Mouse (Mus musculus) CD4-positive helper T cell, adult 2 months (primary cell): ENCODE results near the gene Eef1g.
"Not testable (repeated sequence)": the region's sequence is repeated elsewhere in the genome, so short reads cannot be mapped to it uniquely, and the experiment has no call there.

Experiments
- DNase-seq: peaks from one replicate; pipeline ENCODE4 v3.0.0-alpha.2; 2012; ENCODE audit warnings: low read depth, missing footprints, low spot score

The Eef1g gene

DNA sequence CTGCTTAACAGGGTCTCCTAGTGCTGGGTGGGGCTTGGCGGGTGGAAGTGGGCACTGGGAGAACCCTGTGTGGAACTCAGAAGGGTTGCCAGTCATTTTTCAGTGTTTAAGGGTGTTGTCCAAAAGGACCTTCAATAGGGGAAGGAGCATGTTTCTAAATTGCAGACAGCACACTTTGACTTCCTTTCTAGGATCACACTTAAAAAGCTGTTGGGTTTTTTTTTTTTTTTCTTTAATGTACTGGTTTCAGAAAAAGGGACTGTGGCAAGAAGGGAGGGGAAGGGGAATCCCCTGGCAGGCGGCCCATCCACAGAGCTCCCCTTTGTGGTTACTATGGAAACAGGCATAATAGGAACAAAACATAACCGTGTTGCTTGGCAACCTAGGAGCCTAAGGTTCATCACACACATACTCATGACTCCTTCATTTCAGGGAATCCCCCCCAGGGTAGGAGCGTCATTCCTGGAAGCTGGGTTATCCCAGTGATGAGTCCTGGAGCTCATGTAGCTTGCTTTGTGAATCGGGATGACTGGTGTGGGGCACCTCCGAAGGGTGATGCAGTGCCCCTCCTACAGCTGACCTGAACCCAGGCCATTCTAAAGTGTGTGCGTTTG is 17.5 kb downstream of the Eef1g start:
- DNase-seq: peak; percentile 99

DNA sequence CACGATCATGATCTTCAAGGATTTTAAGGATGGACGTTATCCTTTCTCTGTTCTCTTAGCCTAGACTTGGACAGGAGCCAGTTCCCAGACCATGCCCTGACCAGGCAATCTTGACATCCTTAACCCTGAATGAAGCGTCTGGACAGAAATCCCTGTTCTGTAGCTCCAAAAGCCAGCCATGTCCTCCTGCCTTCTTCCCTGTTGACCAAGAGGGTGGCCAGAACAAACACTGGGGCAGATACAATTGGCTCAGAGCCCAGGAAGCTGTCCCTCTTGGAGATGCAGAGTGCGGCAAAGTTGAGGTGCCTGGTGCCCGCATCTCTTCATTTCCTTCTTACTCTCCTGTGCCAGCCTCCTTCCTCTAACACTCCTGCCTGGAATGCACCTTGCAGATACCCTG is 19.1 kb downstream of the Eef1g start:
- DNase-seq: no peak

DNA sequence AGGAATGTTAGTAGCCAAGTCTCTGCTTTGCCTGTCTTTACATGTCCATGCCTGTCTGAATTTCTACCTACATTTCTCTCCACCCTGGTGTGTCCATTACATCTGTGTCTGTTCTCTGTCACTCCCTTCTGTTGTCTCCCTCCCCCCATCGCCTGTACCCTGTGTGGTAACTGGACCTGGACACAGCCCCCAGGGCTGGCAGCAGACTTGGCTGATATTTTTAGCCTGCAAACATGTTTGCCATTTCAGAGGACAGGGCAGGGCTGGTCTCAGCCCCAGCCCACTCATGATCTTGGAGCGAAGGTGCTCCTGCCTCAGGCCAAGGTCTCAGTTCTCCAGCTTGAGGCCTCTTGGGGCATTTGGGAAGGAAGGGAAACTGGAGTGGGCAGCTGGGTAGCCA is 21.0 kb downstream of the Eef1g start:
- no peak for DNase-seq

DNA sequence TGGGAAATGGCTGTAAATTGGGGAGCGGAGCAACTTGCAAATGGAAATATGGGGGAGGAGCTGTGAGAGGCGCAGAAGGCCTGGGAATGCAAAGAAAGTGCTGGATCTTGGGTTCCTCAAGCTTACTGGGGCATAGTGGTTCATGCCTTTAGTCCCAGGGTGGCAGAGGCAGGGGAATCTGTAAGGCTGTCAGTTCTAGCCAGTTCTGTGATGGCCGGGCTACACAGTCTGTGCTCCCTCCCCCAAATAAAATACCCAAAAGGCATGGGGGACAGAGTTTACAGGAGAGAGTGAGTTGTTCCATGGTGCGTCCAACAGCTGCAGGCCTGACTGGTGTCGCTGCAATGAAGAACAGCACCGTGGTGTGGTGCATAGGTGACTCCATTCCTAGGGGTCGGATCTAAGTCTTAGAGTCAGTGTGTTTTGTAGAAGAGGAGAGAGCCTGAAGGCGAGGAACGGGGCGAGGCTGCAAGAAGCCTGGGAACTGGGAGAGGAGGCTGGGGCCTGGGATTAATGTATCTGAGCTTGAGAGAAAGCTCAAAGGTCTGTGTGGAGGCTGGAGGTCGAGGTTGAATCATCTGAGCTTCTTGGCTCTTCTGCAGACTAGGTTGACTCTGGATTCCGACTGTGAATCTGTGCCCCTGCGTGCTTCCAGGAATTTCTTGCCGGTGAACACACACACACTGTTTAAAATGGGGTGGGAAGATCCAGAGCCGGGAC is 21.7 kb downstream of the Eef1g start:
- no peak for DNase-seq

DNA sequence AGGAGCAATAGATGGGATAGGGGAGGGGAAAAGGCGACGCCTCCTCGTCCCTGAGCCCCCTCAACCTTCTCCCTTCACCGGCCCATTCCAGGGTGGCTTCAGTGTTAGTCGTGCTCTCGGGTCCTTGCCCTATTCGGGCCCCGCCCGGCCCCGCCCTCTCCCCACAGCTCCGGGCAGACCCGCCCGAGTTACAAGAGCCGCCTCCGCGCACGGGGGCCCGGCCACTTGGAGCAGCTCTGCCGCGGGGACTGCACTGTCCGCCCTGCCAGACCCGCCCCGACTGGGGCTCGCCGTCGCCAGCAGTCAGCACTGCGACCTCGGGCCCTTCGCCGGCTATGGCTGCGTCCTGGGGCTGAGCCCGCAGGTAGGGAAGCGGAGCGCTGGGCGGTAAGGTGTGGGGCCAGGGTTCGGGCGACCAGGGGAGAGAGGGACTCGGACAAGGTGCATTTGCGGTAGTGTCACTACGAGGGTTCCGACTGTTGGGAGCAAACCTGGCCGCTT is 22.3 kb downstream of the Eef1g start, which contains the start of gene Ahnak:
Gene Ahnak (plus strand): TSS at position 219 of the 501 bp plus-strand sequence.
- DNase-seq: peak; percentile 77

DNA sequence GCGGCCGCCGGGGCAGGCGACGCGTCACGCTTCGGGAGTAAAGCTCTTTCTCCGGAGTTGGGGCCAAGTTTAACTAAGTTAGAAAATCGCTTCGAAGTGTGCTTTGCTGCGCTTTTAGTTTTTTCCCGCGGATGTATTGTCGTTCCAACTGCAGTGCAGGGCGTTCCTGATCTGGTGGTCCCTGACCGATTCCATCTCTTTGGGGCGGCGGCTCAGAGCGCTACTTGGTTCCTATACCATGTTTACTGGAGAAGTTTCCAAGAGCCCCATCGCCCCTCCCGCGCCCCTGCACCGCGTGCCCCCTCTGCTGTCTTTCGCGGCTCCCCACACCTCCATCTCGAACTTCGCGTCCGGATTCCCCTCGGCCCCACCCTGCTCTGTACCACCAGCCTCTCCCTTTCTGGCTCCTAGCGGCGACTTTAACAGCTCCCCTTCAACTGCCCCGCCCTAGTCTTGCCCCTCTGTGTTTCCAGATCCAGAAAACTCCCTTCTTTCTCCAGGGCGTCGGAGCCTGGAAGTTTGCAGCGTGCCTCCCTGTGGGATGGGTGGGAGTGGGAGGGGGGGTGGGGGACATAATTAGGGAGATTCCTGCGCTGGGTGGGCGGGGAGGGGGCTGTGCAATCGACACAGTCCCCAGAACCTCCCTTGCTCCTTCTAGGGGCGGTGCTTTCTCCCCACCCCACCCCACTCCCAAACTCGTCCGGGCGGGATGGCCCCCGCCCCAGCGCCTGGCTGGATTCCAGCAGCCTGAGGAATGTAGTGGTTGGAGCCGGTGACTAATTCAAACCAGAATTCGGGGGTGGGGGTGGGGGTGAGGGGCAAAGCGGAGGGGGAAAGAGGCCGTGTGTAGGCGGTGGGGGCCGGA is 23.0 kb downstream of the Eef1g start:
- DNase-seq: peak; percentile 77

DNA sequence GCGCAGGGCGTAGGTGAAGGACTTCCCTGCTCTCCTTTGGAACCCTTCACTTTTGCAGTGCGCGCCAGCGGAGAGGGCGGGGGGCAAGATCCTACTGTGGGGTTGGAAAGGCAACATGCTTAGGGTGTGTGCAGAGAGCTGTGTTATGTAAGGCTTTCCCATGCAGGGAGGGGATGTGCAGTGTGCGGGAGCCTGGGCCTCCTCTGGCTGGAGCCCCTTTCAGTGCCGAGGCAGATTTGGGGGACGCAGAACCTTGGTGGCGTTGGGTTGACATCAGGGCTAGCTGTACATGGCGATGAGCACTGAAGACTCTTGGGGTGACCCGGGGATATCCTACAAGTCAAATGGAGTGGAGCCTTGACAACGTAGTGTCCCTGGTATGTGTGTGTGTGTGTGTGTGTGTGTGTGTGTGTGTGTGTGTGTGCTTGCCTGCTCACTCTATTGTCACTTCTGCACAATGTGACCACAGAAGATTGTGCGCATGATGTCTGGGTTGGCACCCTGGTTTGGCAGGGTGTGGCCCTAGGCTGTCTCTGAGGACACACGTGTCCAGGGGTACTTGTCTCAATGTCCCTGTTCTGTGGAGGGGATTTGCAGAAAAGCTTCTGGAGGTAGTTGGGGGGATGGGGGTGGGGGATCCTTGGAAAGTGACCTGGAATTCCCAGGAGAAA is 23.7 kb downstream of the Eef1g start:
- peak; percentile 80 for DNase-seq

DNA sequence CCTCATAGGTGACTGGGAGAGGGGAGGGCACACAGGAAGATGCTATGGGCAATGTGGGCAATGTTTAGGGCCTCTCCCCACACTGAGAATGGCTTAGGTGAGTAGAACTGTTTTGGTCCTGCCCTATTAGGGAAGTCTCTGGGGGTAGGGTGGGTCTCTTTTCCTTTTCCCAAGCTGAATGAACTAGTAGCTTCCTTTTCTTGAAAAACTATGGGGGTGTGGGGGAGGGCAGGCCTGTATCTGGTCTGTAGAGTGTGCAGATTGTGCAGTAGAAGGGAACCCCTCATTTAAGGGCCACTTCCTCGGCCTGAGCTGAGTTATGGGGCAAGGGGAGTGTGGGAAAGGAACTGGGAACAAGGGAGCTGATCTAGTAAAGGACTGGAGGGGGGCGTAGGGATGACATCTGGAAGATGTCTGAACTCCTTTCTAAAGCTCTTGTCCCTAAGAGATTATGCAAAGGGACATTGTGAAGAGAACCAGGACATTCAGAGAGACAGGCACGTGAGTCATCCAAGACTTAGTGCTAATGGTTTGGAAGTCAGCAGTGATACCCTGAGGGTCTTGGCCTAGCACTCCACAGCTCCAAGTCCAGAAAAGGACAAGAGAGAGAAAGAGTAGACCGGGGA is 24.5 kb downstream of the Eef1g start:
- peak; percentile 31 for DNase-seq

DNA sequence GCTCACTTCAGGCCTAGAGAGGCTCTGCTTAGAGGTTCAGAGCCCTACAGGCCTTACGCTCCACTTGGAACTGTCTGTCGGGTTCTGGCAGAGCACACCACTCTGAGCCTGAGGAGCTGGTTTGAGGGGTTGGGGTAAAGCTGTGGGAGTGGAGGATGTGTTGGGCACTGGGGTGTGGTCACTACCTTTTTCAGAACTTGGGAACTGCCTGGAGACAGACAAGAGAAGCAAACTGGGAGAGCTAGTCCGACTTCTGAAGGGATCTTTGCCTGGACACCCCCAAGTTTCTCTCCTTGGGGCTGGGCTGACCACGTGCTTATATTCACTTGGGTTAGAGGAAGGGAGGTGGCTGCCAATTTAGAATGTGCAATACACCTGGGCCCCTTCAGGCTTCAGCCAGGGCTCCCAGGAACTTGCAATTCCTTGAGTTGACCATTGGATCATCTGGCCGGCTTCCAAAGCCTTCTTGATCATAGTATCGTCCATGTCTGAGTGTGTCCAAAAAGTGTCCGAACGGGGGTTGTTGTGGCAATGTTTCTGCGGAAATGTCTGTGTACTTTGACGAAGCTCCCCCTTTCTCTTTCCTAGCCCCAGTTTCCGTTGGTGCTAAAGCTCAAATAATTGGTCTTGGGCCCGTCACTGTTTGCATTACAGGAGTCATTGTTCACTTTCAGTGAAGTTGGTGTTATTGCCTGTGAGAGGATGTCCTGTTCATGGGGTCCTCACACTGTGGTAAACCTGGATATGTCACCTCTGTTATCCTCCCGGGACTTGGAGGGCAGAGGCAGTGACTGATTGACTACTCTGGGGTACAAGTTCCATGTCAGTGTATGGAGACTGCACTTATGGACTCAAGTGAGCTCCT is 25.3 kb downstream of the Eef1g start:
- DNase-seq: peak; percentile 29

DNA sequence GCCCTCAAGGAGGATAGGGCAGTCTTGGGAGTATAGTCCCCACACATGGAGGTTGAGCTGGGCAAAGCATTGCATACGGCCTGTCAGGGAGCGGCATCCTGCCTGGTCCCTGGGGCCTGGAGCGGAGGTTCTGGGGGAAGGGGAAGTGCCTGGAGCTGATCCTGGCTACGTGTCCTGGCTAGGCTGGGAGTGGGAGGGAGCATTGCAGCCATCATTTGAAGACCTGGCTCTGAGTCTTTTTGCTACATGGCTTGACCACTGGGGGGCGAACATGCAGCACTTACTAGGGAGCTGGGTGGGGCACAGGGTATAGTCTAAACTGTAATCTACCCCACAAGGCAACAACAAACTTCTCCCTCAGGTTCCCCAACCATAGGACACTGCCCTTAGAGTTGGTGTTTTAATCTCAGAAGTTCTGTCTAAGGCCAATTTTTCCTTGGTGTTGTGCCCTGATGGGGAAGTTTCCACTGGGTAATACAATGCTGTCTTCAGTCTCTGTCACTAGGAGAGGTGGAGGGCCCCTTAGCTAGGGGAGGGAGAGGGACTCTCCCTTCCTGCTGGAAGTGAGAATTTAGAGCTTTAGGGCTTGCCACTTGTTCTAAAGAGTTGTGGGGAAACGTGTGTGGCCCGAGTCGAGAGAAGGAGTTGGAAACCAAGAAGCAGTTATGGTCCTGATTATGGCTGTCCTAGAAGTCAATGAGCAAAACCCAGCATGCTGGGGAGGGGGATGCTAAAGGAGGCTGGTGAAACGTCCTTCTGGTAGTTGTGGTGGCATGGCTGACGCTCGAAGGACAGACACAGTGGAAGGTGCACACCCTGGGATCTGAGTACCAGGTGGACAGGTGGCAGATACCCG is 26.2 kb downstream of the Eef1g start:
- peak; percentile 81 for DNase-seq

DNA sequence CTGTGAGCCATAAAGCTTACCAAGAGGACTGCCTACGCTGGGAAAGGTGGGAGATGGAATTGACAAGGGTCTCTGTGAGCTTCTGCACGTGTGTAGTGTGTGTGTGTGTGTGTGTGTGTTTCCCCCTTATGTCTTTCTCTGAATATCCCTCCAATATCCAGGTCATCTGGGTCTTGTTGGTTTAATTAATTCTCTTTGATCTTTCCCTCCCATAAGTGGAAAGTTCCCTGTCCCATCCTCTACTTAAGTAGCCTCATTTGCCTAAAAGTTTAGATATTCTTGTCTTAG is 26.7 kb downstream of the Eef1g start:
- DNase-seq: no peak

DNA sequence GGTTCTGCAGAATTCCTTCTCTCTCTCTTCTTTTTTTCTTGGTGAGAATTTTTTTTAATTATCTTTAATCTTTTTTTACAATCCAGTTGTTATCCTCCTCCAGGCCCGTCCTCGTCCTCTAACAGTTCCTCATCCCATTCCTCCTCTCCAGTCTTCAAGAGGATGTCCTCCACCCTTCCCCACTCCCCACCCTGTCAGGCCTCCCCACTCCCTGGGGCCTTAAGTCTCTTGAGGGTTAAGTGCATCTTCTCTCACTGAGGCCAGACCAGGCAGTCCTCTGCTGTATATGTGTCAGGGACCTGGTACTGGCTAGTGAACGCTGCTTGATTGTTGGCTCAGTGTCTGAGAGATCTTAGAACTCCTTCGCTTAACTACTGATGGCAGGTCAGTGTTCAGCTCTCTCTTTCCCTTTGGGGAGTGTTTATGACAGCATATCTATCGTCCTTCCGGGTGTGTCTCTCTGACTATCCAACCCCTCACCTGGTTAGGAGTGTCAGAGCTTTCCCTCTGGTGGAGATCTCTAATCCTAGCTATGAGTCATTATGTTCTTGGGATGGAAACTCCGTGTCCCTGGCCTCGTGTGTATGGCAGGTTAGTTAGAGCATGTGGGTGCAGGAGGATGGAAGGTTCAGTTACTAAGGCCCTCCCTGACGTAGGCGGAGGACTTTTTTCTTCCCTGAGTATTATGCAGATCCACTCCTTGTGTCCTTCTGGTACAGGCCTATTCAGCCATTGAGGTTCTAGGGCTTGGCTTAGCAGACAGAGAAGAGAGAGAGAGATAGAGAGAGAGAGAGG is 28.2 kb downstream of the Eef1g start:
- peak; percentile 34 for DNase-seq

DNA sequence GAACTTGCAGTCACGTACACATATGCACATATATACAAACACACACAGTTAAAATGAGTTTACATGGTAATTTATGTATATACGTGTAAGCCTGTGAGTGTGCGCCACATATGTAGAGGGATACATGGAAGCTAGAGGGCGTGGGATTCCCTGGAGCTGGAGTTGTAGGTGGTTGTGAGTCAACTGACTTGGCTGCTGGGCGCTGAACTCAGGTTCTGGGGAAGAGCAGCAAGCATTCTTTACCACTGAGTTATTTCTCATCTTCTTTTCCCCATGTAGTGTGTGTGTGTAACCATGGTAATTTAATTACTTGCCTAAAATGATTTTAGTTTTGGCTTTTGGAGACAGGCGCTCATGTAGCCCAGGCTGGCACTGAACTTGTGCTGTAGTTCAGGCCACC is 29.8 kb downstream of the Eef1g start:
- peak; percentile 20 for DNase-seq

DNA sequence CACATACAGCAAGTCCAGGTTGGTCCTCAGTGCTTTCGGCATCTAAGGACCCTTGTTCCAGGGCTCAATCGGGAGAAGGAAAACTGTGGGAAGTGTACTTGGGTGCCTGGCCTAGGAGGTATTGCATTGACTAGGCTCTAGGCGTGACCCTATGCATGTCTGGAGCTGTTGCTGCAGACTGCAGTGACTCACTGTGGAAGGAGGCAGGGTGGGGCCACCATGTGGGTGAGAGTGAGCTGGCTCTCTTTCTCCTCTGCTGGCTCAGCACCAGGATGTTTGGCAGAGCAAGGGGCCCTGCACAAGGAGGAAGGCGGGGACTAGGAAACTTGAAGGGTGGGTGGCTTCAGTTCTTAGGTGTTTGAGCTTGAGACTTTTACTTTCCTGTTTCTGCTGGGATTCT is 30.7 kb downstream of the Eef1g start:
- peak; percentile 91 for DNase-seq

DNA sequence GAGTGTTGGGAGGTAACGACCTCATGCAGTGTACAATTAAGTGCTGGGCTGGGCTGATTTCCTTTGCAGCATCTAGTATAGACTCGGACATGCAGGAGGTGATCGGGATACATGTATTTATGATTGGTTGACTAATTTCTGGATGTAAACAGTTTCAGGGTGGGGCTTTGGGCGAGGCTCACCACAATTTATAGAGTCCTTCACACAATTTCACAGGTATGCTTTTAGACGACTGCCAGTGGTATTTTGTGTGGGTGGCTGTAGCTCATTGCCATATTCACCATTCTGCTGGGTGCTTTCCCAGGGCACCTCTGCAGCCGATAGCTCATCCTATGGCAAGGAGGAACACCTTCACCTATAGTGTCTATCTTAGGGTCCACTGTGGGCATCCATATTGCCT is 31.7 kb downstream of the Eef1g start:
- peak; percentile 63 for DNase-seq

DNA sequence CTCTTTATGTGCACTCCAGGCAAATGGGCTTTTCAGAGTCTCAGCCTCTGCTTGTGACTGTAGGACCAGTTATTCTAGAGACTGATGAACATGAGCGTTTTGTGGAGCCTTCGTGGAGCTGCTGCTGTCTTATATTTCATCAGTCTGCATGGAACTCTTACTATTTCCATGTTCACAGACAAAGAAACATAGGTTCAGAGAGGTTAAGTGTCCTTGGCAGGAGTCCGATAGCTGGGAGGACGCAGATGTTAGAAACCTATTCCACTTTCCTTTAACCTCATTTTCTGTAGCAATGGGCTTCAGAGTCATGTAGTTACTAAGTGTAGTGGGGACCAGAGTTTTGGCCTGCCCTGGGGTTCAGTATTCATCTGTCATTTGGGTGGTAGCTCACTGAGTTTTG is 32.4 kb downstream of the Eef1g start:
- no peak for DNase-seq

DNA sequence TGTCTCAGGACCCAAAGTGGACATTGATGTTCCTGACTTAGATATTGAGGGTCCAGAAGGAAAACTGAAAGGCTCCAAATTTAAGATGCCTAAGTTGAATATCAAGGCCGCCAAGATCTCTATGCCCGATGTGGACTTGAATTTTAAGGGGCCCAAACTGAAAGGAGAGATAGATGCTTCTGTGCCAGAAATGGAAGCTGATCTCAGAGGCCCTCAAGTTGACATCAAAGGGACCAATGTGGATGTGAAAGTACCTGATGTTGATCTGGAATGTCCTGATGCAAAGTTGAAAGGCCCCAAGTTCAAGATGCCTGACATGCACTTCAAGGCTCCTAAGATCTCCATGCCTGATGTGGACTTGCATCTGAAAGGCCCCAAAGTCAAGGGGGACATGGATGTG is 40.1 kb downstream of the Eef1g start:
- not testable (repeated sequence) for DNase-seq

DNA sequence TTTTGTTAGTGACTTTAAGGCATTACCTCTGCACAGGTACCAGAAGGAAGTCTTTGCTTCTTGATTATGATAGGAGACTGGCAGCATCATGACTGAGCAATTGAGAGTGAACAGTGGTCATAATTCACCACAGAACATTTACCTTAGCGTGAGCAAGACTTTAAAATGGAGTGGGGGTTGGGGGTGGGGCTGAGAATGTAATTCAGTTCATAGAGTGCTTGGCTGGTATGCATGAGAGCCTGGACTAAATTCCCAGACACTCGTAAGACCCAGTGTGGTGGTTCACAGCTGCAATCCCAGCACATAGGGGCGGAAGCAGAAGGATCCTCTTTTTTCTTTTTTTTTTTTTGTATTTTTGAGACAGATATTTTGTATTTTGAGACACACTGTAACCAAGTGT is 52.5 kb downstream of the Eef1g start:
- DNase-seq: no peak
